Mouse (Mus musculus) MEL (cell line): ENCODE measurements around the gene Gm20388.

Experiments used
- CTCF ChIP-seq, 3 experiments: IDR thresholded peaks in 2 of 3; conservative IDR thresholded peaks in 1 of 3; 2 replicates each; pipeline ENCODE4 v1.5.1; 2011 to 2012; ENCODE audit warnings: low read length in 3 of 3, low read depth in 2 of 3, mild to moderate bottlenecking in 2 of 3, improper control_type of control experiment in 1 of 3, inconsistent platforms in 1 of 3, mixed read lengths in 1 of 3, moderate library complexity in 1 of 3; ENCODE audit not compliant: control insufficient read depth in 1 of 3, insufficient read depth in 1 of 3, poor library complexity in 1 of 3, severe bottlenecking in 1 of 3
- EP300 ChIP-seq, 2 experiments: IDR thresholded peaks; 2 replicates each; pipeline ENCODE4 v1.6.1; 2011; ENCODE audit warnings: improper control_type of control experiment in 2 of 2, low read length in 2 of 2, low read depth in 1 of 2, mild to moderate bottlenecking in 1 of 2
- ETS1 ChIP-seq: IDR thresholded peaks from 2 replicates; pipeline ENCODE4 v1.6.1; 2012; ENCODE audit warnings: low read depth, mild to moderate bottlenecking, inconsistent platforms, low read length, improper control_type of control experiment, moderate library complexity
- GATA1 ChIP-seq: IDR thresholded peaks from 2 replicates; pipeline ENCODE4 v1.6.1; 2011; ENCODE audit warnings: low read depth, low read length, improper control_type of control experiment
- POLR2A ChIP-seq, 2 experiments: IDR thresholded peaks; 2 replicates each; pipeline ENCODE4 v1.6.1; 2011 to 2012; ENCODE audit warnings: low read length in 2 of 2, mild to moderate bottlenecking in 2 of 2, control low read depth in 1 of 2, improper control_type of control experiment in 1 of 2, low read depth in 1 of 2, moderate library complexity in 1 of 2; ENCODE audit not compliant: control insufficient read depth in 1 of 2, insufficient read depth in 1 of 2, poor library complexity in 1 of 2
- RAD21 ChIP-seq: IDR thresholded peaks from 2 replicates; pipeline ENCODE4 v1.6.1; 2011; ENCODE audit warnings: mild to moderate bottlenecking, low read depth, low read length, improper control_type of control experiment
- UBTF ChIP-seq: IDR thresholded peaks from 2 replicates; pipeline ENCODE4 v1.6.1; 2012; ENCODE audit warnings: low read depth, mild to moderate bottlenecking, inconsistent platforms, low read length, improper control_type of control experiment, moderate library complexity, borderline replicate concordance; ENCODE audit not compliant: insufficient read depth
- USF2 ChIP-seq, 2 experiments: IDR thresholded peaks; 2 replicates each; pipeline ENCODE4 v1.6.1; 2011 to 2012; ENCODE audit warnings: improper control_type of control experiment in 2 of 2, low read length in 2 of 2, borderline replicate concordance in 1 of 2, inconsistent platforms in 1 of 2, low read depth in 1 of 2, mild to moderate bottlenecking in 1 of 2; ENCODE audit not compliant: insufficient read depth in 1 of 2
- ZKSCAN1 ChIP-seq: IDR thresholded peaks from 2 replicates; pipeline ENCODE4 v1.6.1; 2012; ENCODE audit warnings: low read depth, mild to moderate bottlenecking, inconsistent platforms, low read length, improper control_type of control experiment, moderate library complexity
- ZMIZ1 ChIP-seq: IDR thresholded peaks from 2 replicates; pipeline ENCODE4 v1.6.1; 2012; ENCODE audit warnings: low read depth, mild to moderate bottlenecking, inconsistent platforms, low read length, improper control_type of control experiment, moderate library complexity
- ZNF384 ChIP-seq: IDR thresholded peaks from 2 replicates; pipeline ENCODE4 v1.6.1; 2012; ENCODE audit warnings: low read depth, mild to moderate bottlenecking, inconsistent platforms, low read length, improper control_type of control experiment

DNA sequence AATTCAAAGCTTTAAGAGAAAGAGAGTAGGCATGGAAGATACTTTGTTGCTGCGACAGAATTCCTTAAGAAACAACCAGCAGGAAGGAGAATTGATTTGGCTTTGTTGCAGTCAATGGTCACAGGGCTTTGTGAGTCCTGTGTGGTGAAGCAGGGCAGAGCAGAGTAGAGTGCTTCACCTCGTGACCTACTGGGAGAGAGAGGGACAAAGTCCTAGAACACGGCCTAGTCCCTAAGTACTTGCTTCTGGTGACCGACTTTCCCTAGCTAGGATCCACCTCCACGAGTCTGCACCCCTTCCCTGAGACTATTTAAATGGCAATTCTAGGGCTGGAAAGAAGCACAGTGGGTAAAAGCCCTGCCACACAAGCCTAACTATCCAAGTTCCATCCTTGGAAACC is 3419.3 kb downstream of the Gm20388 start:
- no peak for TF ChIP-seq ZNF384
- TF ChIP-seq POLR2A (IDR thresholded peaks at IDR 0.05; ENCODE audit: control insufficient read depth in 1 of 2, insufficient read depth in 1 of 2, low read depth in 1 of 2, low read length in 2 of 2, poor library complexity in 1 of 2) = no peak
- no peak for TF ChIP-seq ETS1
- no peak for TF ChIP-seq ZKSCAN1
- TF ChIP-seq USF2 (IDR thresholded peaks at IDR 0.05; ENCODE audit: borderline replicate concordance in 1 of 2, insufficient read depth in 1 of 2, low read depth in 1 of 2, low read length in 2 of 2) = no peak
- no peak for TF ChIP-seq EP300 (IDR thresholded peaks at IDR 0.05; ENCODE audit: low read depth in 1 of 2, low read length in 2 of 2)
- no peak for TF ChIP-seq CTCF (IDR thresholded peaks at IDR 0.05 in 2 of 3, conservative IDR thresholded peaks at IDR 0.05 in 1 of 3; ENCODE audit: control insufficient read depth in 1 of 3, insufficient read depth in 1 of 3, low read depth in 2 of 3, low read length in 3 of 3, poor library complexity in 1 of 3, severe bottlenecking in 1 of 3)
- no peak for TF ChIP-seq RAD21
- TF ChIP-seq UBTF = no peak
- no peak for TF ChIP-seq GATA1
- no peak for TF ChIP-seq ZMIZ1
